Mouse (Mus musculus): ENCODE measurements around the gene Pkp4.

The Pkp4 gene

DNA sequence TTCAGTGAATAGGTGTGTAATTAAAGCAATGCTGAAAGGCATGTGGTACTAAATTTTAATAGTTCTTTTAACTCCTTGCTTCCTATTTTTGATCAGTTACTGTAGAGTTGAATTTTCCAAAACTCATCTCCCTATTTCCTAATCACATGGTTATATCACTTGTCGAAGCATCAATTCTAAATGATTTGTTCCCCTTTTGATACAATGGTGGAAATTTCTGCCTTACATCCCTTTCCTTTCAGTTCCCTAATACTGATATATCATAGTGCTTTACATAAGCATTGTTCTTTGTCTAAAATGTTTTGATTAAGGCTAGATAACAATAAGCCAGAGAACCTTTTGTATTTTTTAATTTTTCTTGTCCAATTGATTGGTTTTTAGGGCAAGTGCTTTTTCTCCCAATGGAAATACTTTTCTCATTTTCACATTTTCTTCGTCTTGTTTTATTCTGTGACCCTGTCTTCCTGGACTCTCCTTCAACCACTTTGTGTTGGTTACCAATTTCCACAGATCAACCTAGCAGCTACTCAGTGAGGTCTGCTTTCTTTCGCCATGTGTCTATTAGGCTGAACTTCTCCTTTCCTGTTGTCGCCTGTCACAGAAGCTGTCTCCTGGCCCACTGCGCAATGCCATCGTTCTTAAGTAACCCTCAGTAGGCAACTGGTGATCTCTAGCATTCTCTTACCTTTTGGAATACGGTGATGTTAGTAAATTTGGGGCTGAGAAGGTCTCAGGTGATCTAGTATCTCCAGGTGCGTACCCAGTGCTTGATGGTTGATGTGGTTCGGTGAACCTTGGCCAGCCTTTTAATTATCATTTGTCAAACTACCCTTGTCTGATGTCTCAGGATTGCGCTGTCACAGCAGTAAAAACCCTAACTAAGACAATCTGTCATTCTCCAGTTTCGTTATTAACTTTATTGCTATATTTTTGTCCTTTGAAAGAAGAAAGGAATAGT lies 23.7 kb downstream of the Pkp4 start:
- DNase-seq (ENCODE audit: low read depth, low spot score), result no peak

DNA sequence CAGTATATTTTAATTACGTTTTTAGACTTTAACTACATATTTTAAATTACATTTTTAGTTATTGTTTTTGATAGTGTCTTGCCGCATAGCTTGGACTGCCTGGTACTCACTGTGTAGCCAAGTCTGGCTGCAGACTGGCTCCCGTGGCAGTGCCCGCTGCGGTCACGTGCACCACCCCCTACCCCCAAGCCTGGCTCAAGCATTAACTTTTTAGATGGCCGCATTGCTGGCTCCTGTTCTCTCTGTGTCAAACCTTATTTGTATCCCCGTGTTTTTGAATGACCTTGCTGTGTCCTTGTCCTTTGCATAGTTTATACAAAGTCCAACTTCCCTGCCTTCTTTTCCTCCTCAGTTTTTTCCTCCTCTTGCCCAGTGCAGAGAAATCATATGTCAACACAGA lies 25.5 kb downstream of the Pkp4 start:
- DNase-seq (ENCODE audit: low read depth, low spot score), result no peak

DNA sequence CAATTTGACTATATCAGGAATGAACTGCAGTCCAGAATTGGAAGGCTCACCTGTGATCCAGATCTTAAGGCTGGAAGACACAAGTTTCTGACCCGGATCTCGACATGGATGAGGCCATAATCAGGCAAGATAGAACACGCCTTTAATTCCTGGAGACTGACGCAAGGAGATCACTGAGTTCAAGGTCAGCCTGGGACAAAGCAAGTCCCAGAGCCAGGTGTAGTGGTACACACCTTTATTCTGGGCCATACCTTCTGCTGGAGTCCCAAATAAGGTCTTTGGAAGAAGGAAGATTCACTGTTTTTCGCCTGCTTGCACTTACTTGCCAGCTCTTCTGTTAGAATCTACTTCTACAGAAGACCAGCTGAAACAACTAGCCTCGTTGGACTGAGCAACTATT lies 26.3 kb downstream of the Pkp4 start:
- no peak for DNase-seq (ENCODE audit: low read depth, low spot score)

DNA sequence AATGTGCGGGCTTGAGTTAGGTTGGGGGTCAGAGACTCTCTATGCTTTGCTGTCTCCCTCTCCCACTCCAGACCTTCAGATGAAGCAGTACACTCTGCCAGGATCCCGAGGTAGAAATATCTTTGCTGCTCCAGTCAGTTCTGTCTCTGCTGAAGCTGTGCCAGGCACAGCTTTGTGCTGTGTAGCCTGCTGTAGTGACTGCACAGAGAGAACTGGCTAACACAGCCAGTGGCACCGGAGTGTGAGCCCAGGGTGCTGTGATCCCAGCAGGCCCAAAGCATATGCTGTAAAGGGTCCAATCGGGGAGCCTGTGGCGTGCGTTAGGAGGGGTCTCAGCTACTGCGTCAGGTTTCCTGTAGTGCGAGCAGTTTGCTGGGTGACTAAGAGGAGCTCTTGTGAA lies 27.7 kb downstream of the Pkp4 start:
- DNase-seq (ENCODE audit: low read depth, low spot score), result no peak

DNA sequence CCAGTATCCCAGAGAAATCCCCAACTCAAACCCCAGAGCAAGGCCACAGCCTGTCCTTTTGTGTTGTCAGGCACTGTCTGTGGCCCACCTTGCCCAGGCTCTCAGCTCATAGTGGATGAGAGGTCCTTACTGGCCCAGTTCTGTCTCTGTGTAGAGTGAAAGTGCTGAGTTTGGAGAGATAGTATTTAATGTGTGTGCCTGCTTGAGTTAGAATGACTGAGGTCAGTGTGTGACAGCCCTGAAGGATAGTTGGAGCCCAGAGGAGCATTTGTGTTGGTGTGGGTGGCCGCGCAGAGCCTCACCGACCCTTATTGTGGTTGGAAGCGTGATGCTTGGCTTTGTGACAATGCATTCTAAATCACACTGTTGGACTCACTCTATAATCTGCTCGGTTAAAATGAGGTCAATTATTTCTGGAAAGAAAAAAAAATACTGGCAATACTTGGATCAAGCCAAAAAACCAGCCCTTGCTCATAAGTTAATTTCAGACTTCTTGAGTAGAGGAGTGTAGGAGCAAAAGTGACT lies 29.1 kb downstream of the Pkp4 start:
- DNase-seq (ENCODE audit: low read depth, low spot score), result no peak

DNA sequence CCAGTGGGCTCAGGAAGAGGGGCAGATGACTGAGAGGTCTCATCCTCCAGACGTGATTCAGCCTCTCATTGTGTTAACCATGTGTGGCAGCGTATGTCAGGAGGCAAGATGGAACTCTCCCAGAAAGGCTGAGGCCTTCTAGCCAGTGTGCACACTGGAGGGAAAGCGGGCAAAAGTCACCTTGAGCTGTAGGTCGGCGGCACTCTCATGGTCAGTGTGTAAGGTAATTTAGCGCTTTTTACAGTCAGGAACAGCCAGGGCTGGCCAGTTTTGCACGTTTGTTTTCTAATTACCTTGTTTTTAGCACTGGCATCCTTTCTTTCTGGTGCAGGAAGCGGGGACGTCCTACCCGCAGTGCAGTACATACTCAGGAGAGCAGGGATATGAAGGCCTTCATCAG lies 29.5 kb downstream of the Pkp4 start:
- DNase-seq (ENCODE audit: low read depth, low spot score), result no peak

DNA sequence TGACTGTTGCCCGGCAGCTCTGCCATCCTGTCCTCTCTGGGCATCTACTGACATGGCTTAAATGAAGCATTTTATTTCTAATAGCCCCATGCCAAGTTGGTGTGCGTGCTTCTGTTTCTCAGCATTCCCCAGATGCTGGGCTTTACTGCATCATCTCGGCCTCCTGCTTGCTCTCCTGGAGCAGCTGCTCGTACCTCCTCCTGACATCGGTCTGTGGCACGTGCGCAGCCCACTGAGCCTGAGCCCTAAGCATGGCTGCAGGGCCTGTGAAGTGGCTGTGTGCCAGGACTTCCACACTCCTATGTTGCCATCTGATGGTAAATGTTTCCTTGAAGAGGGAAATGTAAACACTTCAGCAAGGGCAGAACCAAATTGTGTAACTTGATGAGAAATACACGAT lies 30.8 kb downstream of the Pkp4 start:
- no peak for DNase-seq (ENCODE audit: low read depth, low spot score)

DNA sequence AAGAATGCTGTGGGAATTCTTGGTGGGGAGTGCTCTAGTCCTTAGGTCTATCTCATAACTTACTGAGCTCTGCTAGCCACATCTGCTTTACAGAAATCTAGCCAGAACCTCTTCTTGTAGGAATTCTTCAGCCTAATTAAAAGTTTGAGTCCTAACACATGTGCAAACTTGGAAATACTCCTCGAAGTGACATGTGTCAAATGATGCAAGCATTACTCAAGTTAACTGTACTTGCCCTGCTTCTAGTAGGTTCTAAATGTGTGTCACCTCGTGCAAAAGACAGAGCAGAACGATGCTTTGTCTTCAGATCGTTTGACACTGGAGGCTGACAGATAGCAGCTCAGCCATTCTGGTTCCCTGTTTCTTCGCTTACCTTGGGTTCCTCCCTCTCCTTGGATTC lies 32.5 kb downstream of the Pkp4 start:
- DNase-seq (ENCODE audit: low read depth, low spot score), result no peak

DNA sequence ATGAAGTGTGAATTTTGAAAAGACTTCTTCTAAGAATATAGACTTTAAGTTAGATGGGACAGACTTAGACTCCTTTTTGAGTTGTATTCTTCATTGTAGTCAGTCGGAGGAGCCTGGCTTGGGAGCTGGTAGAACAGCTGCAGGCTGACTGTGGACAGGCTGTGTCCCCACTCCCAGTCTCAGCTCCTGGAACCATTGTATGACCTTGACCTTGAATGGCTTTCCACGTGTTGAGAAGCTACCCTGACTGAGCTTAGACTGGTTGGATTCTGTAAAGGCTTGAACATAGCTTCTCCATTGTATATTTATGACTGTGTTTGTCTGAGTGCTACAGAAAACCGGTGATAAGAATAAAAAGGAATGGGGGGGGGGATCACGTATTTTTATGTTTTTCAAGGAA lies 36.5 kb downstream of the Pkp4 start:
- no peak for DNase-seq (ENCODE audit: low read depth, low spot score)

DNA sequence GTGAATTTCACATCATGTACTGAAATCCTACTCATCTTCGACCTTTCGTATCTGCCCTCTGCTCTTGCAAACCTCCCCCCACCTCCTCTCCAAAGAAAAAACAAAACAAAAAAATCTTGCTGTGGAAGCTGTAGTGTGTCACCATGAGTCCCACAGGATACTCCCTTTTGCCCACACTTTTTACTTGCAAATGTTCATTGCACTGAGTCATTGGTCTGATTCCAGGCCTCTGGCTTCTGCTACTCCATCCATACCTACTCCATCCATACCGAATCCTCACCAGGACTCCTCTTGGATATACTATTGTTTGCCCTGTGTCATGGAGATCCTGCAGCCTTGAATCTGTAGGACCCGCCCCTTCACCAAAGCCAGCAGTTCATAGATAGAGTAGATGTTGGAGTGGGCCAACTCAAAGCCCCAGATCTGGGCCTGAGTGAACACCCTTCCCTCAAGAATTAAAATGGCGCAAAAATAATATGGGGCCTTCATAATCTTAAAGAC lies 38.9 kb downstream of the Pkp4 start:
- DNase-seq (ENCODE audit: low read depth, low spot score), result no peak

DNA sequence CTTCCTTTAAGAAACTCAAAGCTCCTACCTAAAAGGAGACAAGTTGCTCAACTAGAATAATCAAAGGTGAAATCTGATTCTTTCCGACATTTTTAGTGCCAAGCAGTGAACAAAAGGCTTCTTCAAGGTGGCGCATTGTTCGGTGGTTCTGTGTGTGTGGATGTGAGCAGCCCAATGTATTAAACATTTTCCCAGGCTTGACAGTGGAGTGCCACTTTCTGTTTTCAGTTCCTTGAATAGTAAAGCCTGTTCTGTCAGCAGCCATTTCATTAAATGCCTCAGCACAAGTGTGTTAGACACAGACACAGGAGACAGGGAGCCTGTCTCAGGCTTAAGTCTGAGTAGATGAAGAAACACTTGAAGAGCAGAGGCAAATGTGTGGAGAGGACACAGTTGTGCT lies 39.9 kb downstream of the Pkp4 start:
- DNase-seq (ENCODE audit: low read depth, low spot score), result no peak

DNA sequence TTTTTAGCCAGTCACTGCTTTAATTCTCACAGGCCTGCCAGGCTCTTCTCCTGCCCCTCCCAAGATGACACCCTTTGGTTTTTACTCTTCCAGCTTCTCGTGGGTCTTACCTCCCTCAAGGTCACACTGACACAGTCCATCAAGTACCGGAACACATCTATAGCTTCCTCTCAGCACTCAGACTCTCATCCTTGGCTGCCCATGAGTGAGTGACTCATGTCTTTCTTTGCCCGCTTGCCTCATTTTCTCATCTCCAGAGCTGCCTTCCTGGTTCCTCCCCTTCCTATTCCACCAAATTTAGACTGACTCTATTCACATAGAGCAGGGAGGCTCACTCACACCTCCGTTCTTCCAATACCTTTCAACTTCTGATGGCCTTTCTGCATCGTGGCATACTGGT lies 42.3 kb downstream of the Pkp4 start:
- no peak for DNase-seq (ENCODE audit: low read depth, low spot score)

DNA sequence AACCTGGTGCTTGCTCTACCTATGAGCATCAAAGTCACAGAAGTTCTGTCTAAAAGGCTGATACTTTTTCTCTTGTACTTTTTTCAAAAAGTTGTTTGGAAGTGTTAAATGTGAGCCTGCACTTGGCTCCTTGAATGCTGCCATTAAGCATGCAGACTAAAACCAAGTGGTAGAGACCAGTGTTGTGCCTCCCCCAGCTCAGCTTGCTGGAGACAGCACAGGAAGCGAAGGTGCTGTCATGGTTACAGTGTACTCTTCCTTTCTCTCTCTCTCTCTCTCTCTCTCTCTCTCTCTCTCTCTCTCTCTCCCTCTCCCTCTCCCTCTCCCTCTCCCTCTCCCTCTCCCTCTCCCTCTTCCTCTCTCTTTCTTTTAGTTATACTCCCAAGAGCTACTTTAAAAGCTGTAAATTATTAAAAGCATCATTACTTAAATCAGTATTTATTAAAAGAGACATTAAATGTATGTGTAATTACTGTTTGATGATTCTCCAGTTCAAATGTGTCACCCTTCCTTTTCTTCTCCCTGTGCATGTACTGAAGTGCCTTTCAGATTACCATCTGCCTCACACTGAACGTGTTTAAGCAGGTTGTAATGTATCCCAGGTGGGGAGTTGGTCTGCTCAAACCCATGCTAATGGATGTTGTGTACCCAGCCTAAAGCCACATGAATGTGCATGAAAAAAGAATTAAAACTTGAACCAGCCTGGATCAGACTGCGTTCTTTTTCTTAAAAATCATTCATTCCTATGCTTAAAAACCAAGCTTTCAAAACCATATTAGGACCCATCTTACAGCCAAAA lies 43.2 kb downstream of the Pkp4 start:
- DNase-seq (ENCODE audit: low read depth, low spot score), result no peak

DNA sequence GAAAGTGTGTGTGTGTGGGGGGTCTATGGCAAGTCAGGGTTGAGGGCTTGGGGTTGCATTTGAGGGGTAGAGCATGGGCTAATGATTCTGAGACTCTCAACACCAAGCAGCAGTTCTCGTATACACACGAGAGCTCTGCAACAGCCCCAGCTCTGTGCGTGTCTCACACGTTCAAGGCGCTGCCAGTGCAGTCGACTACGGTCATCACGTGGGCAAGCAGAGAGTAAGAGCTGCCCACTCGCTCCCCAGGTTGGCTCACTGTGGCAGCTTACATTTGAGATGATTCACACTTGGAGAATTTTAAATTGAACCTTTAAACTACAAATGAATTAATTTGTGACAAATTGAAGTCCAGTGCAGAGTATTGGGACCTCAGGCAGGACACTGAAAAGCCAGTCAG lies 44.4 kb downstream of the Pkp4 start:
- no peak for DNase-seq (ENCODE audit: low read depth, low spot score)

DNA sequence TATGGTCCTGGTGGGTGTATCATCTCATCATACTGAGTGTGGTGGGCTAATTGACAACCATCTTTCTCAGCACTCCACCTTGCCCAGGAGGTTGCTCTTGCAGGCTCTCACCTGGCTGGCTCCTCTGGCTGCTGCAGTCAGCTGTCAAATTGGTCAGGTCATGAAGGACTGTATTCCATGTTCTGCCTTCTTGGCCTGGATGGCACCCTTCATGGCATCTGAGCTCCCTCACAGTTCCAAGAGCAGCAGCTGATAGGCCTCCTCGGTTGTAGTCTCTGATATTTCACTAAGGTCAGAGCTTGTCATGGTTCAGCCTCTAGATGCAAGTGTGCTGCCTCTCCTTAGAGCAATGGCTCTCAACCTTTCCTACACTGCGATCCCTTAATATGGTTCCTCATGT lies 45.5 kb downstream of the Pkp4 start:
- no peak for DNase-seq (ENCODE audit: low read depth, low spot score)

DNA sequence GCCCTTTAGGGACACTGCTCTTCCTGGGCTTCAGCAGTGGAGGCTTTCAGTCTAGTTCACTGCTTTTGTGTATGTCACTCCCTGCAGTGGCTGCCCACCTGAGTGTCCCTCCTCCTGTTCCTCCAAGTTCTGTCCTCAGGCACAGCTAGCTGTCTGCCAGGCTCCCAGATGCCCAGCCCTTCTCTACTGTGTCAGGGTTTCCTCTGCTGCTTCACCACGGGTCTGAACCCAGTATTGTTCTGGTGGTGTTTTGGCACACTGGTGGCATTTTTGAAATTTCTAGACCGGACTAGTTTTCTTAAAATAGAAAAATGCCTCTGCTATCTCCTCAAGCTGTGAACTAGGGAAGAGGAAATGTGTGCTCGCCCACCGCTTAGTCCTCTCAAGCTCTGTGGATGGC lies 46.6 kb downstream of the Pkp4 start:
- DNase-seq (ENCODE audit: low read depth, low spot score), result no peak

DNA sequence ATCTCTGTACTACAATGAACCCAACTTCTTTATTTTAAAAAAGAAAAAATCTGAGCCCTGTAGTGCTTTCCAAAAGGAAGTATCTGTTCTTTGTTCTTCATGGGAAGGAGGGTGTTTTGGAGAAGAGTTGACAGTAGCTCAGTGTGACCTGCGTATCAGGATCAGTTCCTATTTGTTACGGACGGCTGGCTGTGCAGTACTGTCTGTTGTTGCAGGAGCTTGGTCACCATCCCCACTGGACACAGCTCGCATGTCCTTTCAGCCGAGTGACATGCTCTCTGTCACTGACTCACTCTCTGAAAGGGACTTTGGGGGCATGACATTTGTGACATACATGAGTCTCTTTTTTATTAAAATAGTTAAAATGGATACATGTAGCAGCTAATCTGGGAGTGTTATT lies 47.1 kb downstream of the Pkp4 start:
- no peak for DNase-seq (ENCODE audit: low read depth, low spot score)

DNA sequence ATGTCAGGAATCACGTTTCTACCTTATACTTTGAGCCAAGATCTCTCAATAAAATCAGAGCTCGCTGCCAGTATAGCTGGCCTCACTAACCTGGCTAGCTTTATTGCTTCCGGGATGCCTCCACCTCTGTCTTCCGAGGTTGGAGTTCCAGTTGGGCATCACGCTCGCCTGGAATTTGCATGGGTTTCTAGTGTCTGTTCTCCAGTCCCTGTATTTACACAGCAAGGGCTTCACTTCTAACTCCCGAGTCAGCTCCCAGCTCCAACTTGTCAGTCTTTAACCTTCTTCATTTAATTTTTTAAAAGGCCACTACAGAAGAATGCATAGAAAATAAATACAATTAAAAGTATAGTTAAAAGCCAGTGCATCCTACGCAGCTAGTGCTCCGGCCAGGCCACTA lies 47.6 kb downstream of the Pkp4 start:
- DNase-seq (ENCODE audit: low read depth, low spot score), result no peak

DNA sequence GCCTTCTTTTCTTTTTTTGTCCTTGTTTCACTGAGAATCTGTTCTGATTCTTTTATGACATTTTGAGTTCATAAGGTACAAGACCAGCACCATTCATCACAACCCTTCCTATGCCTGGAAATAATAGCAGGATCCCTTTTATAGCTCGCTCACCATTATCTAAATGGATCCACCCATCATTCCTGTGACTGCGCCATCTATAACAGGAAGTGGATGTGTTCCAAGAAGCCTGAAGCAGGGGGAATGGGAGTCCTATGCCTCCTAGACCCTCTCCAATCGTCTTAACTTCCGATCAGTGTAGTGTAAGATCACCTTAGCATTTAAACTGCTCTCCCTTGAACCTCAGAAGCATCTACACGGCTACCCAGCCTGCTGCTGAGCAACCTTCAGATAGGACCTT lies 50.4 kb downstream of the Pkp4 start:
- no peak for DNase-seq (ENCODE audit: low read depth, low spot score)

DNA sequence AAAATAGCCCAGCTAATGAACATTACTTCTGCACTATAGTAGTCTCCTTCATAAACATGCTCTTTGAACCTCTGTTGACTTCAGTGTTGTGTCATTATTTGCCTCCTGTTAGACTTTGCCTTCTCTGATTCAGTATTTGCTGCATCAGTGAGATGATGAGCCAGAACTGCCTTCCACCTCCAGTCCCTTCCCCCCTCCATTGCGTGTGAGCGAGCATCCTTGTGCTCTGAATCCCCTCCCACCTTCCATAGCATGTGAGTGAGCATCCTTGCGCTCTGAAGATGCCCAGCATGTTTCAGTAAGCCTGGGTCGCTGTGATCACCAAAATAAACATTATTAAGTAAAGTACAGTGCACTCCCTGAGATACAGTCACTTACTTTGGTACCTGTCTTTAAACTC lies 51.8 kb downstream of the Pkp4 start:
- no peak for DNase-seq (ENCODE audit: low read depth, low spot score)

DNA sequence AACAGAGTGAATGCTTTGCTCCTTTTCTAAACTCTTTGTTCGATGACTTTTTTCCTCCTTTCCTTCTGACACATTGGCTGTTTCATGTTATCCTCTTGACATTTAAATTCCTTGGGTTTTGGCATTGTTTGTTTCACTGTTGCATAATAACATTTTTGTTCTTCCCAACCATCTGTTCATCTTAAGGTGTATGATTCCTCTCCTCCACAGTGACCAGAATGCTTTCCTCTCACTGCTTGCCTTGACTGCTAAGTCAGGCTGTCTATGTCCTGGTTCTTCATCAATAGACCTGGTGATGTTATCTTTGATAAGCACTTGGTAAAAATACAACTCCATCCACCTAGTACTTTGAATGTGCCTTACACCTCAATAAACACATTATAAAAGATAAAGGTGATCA lies 52.2 kb downstream of the Pkp4 start:
- DNase-seq (ENCODE audit: low read depth, low spot score), result no peak

DNA sequence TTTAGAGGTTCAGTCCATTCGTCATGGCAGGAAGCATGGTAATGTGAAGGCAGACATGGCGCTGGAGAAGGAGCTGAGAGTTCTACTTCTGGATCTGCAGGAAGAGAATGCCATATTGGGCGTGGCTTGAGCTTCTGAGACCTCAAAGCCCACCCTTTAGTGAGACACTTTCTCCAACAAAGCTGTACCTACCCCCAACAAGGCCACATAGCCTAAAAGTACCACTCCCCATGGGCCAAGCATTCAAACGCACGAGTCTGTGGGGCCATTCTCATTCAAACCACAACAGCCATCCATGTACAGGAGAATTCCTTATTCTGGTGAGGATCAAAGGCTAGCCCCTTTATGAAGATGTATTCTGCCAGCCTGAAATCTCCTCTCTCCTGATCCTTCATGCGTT lies 57.3 kb downstream of the Pkp4 start:
- no peak for DNase-seq (ENCODE audit: low read depth, low spot score)
